Mouse (Mus musculus): Measurements from ENCODE around the gene Chaf1a. TPM values are rescaled to one million over a fixed set of nuclear protein-coding genes. Genes with fewer than 3 reads are reported as not detected.
"Not testable (repeated sequence)": the region's sequence is repeated elsewhere in the genome, so short reads cannot be mapped to it uniquely, and the experiment has no call there.

The Chaf1a gene
- polyA plus RNA-seq, 1 experiment from 2014 or later = 3.0 TPM

GRCm38 (mm10) chr17:56100811-56101210 lies 60.6 kb downstream of the Chaf1a start:
- Histone ChIP-seq H3K4me3 (ENCODE audit: low read depth, low read length) (no peak overlapping the region), H3K9ac (replicated peaks; ENCODE audit: low read depth) (no peak overlapping the region), H3K27me3 (replicated peaks; ENCODE audit: insufficient read depth, low read length) (no peaks in the 10 kb centered on the region), H3K9me3 (ENCODE audit: low read length) (no peaks in the 10 kb centered on the region), H3K27ac (ENCODE audit: low read length) (no peak overlapping the region), H3K4me2 (replicated peaks; ENCODE audit: low read depth, low read length) (no peak overlapping the region), H3K36me3 (ENCODE audit: insufficient read depth, low read length) (peaks cover 48% of the 10 kb centered on the region), H3K4me1 (ENCODE audit: insufficient read depth, low read depth, low read length) (no peaks in the 10 kb centered on the region)
- no peak for ATAC-seq
- WGBS = 79% methylated on average over 3 of the region's 3 CpGs
- no peak for TF ChIP-seq CTCF (IDR thresholded peaks at IDR 0.05)
- TF ChIP-seq EP300 (IDR thresholded peaks at IDR 0.05) = no peak
- DNase-seq (ENCODE audit: low spot score) = no peak

GRCm38 (mm10) chr17:56102158-56102557 lies 61.9 kb downstream of the Chaf1a start:
- 93% methylated on average over 5 of the region's 5 CpGs for WGBS
- H3K36me3 ChIP-seq (ENCODE audit: insufficient read depth, low read length) = peaks cover 37% of the 10 kb centered on the region
- ATAC-seq = no peak

GRCm38 (mm10) chr17:56102927-56103326 lies 62.7 kb downstream of the Chaf1a start:
- Histone ChIP-seq H3K4me1 (ENCODE audit: insufficient read depth, low read depth, low read length) (no peaks in the 10 kb centered on the region), H3K4me2 (replicated peaks; ENCODE audit: low read depth, low read length) (no peak overlapping the region), H3K36me3 (ENCODE audit: insufficient read depth, low read length) (peaks cover 30% of the 10 kb centered on the region), H3K9me3 (ENCODE audit: low read length) (no peaks in the 10 kb centered on the region), H3K9ac (replicated peaks; ENCODE audit: low read depth) (no peak overlapping the region), H3K27ac (ENCODE audit: low read length) (no peak overlapping the region), H3K27me3 (replicated peaks; ENCODE audit: insufficient read depth, low read length) (no peaks in the 10 kb centered on the region), H3K4me3 (ENCODE audit: low read depth, low read length) (no peak overlapping the region)
- TF ChIP-seq CTCF (IDR thresholded peaks at IDR 0.05) (no peak), EP300 (IDR thresholded peaks at IDR 0.05) (no peak)
- no peak for ATAC-seq
- DNase-seq (ENCODE audit: low spot score) = no peak
- 92% methylated on average over 9 of the region's 9 CpGs for WGBS

More at GRCm38 (mm10) chr17:56102158-56102557, 61.9 kb downstream of the Chaf1a start:
- Histone ChIP-seq H3K9me3 (ENCODE audit: low read length) (no peaks in the 10 kb centered on the region), H3K9ac (replicated peaks; ENCODE audit: low read depth) (no peak overlapping the region), H3K27ac (ENCODE audit: low read length) (no peak overlapping the region), H3K4me2 (replicated peaks; ENCODE audit: low read depth, low read length) (no peak overlapping the region), H3K27me3 (replicated peaks; ENCODE audit: insufficient read depth, low read length) (no peaks in the 10 kb centered on the region), H3K4me3 (ENCODE audit: low read depth, low read length) (no peak overlapping the region), H3K4me1 (ENCODE audit: insufficient read depth, low read depth, low read length) (no peaks in the 10 kb centered on the region)
- DNase-seq (ENCODE audit: low spot score) = no peak
- no peak for TF ChIP-seq CTCF (IDR thresholded peaks at IDR 0.05)
- no peak for TF ChIP-seq EP300 (IDR thresholded peaks at IDR 0.05)

GRCm38 (mm10) chr17:56103465-56104285 lies 63.4 kb downstream of the Chaf1a start:
- Histone ChIP-seq H3K36me3 (ENCODE audit: insufficient read depth, low read length) (peaks cover 29% of the 10 kb centered on the region), H3K4me3 (ENCODE audit: low read depth, low read length) (no peak overlapping the region), H3K9ac (replicated peaks; ENCODE audit: low read depth) (no peak overlapping the region), H3K9me3 (ENCODE audit: low read length) (no peaks in the 10 kb centered on the region), H3K27me3 (replicated peaks; ENCODE audit: insufficient read depth, low read length) (no peaks in the 10 kb centered on the region), H3K4me1 (ENCODE audit: insufficient read depth, low read depth, low read length) (no peaks in the 10 kb centered on the region), H3K27ac (ENCODE audit: low read length) (no peak overlapping the region), H3K4me2 (replicated peaks; ENCODE audit: low read depth, low read length) (no peak overlapping the region)
- TF ChIP-seq EP300 (IDR thresholded peaks at IDR 0.05) (no peak), CTCF (IDR thresholded peaks at IDR 0.05) (no peak)
- DNase-seq (ENCODE audit: low spot score) = no peak
- no peak for ATAC-seq
- 92% methylated on average over 8 of the region's 8 CpGs for WGBS

DNA sequence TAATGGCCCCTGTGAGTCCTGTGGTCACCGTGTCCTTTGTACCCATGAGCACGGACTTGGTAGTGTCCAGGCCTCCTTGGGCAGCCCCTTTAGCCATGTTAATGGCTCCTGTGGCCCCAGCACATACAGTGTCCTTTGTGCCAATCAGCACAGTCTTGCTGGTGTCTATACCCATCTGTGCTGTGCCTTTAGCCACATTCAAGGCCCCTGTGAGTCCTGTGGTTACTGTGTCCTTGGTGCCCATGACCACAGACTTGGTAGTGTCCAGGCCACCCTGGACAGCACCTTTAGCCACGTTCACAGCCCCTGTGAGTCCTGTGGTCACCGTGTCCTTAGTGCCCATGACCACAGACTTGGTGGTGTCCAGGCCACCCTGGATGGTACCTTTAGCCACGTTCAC lies 64.6 kb downstream of the Chaf1a start:
- not testable (repeated sequence) for DNase-seq (ENCODE audit: low spot score); H3K4me1 ChIP-seq (ENCODE audit: insufficient read depth, low read depth, low read length); H3K27ac ChIP-seq (ENCODE audit: low read length); H3K27me3 ChIP-seq (replicated peaks; ENCODE audit: insufficient read depth, low read length); H3K4me3 ChIP-seq (ENCODE audit: low read depth, low read length); H3K4me2 ChIP-seq (replicated peaks; ENCODE audit: low read depth, low read length); H3K9ac ChIP-seq (replicated peaks; ENCODE audit: low read depth); H3K9me3 ChIP-seq (ENCODE audit: low read length); ATAC-seq
- WGBS = 94% methylated on average over 2 of the region's 5 CpGs
- H3K36me3 ChIP-seq (ENCODE audit: insufficient read depth, low read length) = peaks cover 24% of the 10 kb centered on the region; the same call in 1 of the 2 replicates

DNA sequence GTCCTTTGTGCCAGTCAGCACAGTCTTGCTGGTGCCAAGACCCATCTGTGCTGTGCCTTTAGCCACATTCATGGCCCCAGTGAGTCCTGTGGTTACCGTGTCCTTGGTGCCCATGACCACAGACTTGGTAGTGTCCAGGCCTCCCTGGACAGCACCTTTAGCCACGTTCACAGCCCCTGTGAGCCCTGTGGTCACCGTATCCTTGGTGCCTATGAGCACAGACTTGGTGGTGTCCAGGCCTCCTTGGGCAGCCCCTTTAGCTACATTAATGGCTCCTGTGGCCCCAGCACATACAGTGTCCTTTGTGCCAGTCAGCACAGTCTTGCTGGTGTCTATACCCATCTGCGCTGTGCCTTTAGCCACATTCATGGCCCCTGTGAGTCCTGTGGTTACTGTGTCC lies 66.2 kb downstream of the Chaf1a start:
- H3K9ac ChIP-seq (replicated peaks; ENCODE audit: low read depth); H3K4me1 ChIP-seq (ENCODE audit: insufficient read depth, low read depth, low read length); DNase-seq (ENCODE audit: low spot score); H3K27me3 ChIP-seq (replicated peaks; ENCODE audit: insufficient read depth, low read length); H3K9me3 ChIP-seq (ENCODE audit: low read length); H3K4me2 ChIP-seq (replicated peaks; ENCODE audit: low read depth, low read length); H3K4me3 ChIP-seq (ENCODE audit: low read depth, low read length); H3K27ac ChIP-seq (ENCODE audit: low read length); ATAC-seq: not testable (repeated sequence)
- WGBS = 96% methylated on average over 4 of the region's 4 CpGs
- peaks cover 11% of the 10 kb centered on the region; the same call in 1 of the 2 replicates for H3K36me3 ChIP-seq (ENCODE audit: insufficient read depth, low read length)

Measured in lung, postnatal 0 days (tissue).